Mouse (Mus musculus): ENCODE data around the gene Pde1c. TPM values are rescaled to one million over a fixed set of nuclear protein-coding genes. Genes with fewer than 3 reads are reported as not detected.
"Not testable (repeated sequence)": the region's sequence is repeated elsewhere in the genome, so short reads cannot be mapped to it uniquely, and the experiment has no call there.

Pde1c gene
- 6.7 and 7.2 TPM in 2 replicates for polyA plus RNA-seq (2014; fragmentation: Nextera tagmentation; extraction: Ambion mirVana)

DNA sequence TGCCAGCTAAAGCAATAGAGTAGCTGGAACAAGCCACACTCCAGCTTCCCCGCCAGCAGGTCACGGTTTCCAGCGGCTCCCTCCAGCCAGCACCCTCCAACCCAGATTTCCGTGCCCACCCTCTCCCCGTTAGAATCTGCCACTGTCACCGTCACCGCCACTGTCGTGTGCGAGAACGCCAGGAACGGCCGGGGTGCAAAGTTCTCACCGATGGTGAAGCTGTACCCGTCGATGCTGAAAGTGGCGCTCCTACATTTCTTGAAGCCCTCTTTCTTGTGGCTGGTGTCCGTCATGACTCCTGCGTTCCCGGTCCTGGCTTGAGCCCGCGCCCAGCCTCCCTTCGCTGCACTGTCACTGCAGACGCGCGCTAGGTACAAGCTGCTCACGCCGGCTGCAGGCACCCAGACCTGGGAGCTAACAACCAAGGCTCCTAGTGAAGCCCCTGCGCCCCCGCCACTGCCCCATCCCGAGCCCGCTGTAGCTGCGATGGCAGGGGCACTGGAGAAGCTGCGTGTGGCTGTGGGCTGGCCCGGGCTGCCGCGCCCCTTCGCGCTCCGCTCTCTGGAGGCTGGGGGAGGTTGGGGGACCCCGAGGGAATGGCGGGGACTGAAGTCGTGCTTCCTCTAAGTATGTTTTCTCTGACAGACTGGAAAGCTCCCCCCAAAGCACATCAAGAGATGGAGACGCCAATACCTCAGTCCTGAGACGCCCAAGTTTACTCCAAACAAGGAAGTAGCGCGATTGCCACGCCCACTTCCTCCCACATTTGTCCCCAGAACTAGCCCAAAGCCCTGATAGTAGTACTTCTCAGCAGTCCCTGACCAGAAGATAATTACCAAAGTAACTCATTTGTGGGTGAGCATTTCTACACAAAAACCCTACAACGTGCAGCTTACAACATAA lies at the start of gene Pde1c:
Pde1c (minus strand) TSS at position 634 of the 903 bp plus-strand sequence.
- peak within 1 kb of the TSS; percentile 75 for H3K9ac ChIP-seq (ENCODE audit: low read length)
- H3K9me3 ChIP-seq (replicated peaks; ENCODE audit: control insufficient read depth, low read length) = no peaks in the 10 kb centered on the region
- no peaks in the 10 kb centered on the region for H3K27me3 ChIP-seq (replicated peaks; ENCODE audit: control insufficient read depth, insufficient read depth, low read length)
- no peaks in the 10 kb centered on the region for H3K4me1 ChIP-seq (ENCODE audit: control insufficient read depth, insufficient read depth, low read length)
- H3K4me2 ChIP-seq (ENCODE audit: low read length) = peak within 1 kb of the TSS; percentile 96
- 1% methylated on average over 48 of the region's 48 CpGs for WGBS
- DNase-seq (ENCODE audit: low spot score) (peak; percentile 53), ATAC-seq (peak; percentile 86)
- no peak within 1 kb of the TSS for H3K27ac ChIP-seq (ENCODE audit: low read depth, low read length)
- H3K36me3 ChIP-seq (ENCODE audit: control insufficient read depth, insufficient read depth, low read length) = no peaks in the 10 kb centered on the region
- H3K4me3 ChIP-seq (ENCODE audit: low read depth, low read length) = peak within 1 kb of the TSS; percentile 73

DNA sequence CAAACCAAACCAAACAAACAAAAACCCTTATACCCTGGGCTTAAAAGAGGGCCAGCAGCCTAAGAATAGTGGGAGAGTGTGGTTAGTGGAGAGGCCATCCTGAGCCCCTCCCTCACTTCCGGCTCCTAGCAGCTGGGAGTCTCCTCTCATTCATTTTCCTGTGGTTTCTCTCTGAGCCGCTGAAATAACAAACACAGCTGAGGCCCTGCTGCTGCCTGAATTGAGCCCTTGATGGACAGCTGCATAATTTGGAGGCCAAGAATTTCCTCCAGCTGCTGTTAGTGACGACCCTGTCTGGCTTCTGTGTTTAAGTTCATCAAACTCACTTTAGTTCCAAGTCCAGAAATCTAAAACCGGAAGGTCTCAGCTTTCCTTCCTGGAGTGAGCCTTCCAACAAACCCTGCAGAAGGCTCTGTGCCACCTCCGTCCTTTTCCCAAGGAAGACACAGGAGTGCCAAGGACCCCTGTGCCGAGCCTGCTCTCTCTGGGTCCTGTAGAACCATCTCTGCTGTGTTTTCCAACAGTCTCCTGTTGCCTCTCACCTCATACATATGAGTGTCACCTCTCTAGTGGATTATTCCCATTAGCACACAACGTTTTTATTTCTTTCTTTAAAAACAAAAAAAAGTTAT lies 48.2 kb upstream of the Pde1c start:
- Histone ChIP-seq H3K27ac (ENCODE audit: low read depth, low read length) (no peak overlapping the region), H3K4me3 (ENCODE audit: low read depth, low read length) (no peak overlapping the region), H3K36me3 (ENCODE audit: control insufficient read depth, insufficient read depth, low read length) (no peaks in the 10 kb centered on the region), H3K4me2 (ENCODE audit: low read length) (no peak overlapping the region), H3K27me3 (replicated peaks; ENCODE audit: control insufficient read depth, insufficient read depth, low read length) (no peaks in the 10 kb centered on the region), H3K9me3 (replicated peaks; ENCODE audit: control insufficient read depth, low read length) (no peaks in the 10 kb centered on the region), H3K4me1 (ENCODE audit: control insufficient read depth, insufficient read depth, low read length) (peaks cover 9% of the 10 kb centered on the region; the same call in 1 of the 2 replicates), H3K9ac (ENCODE audit: low read length) (no peak overlapping the region)
- WGBS = 30% methylated on average over 7 of the region's 7 CpGs
- ATAC-seq (peak; percentile 89), DNase-seq (ENCODE audit: low spot score) (peak; percentile 68)

- 72% methylated on average over 9 of the region's 10 CpGs for WGBS
- no peak overlapping the region for H3K27ac ChIP-seq (ENCODE audit: low read depth, low read length)
Observed at GRCm38 (mm10) chr6:56616228-56616981, 47.5 kb upstream of the Pde1c start.

GRCm38 (mm10) chr6:56609529-56609928 lies 40.6 kb upstream of the Pde1c start:
- not testable (repeated sequence) for H3K4me2 ChIP-seq (ENCODE audit: low read length); DNase-seq (ENCODE audit: low spot score); H3K4me1 ChIP-seq (ENCODE audit: control insufficient read depth, insufficient read depth, low read length)

More at GRCm38 (mm10) chr6:56616228-56616981, 47.5 kb upstream of the Pde1c start:
- no peak overlapping the region for H3K4me2 ChIP-seq (ENCODE audit: low read length)
- peaks cover 9% of the 10 kb centered on the region; the same call in 1 of the 2 replicates for H3K4me1 ChIP-seq (ENCODE audit: control insufficient read depth, insufficient read depth, low read length)
- no peak overlapping the region for H3K9ac ChIP-seq (ENCODE audit: low read length)
- H3K36me3 ChIP-seq (ENCODE audit: control insufficient read depth, insufficient read depth, low read length) = no peaks in the 10 kb centered on the region
- ATAC-seq (peak; percentile 28), DNase-seq (ENCODE audit: low spot score) (no peak)
- no peaks in the 10 kb centered on the region for H3K27me3 ChIP-seq (replicated peaks; ENCODE audit: control insufficient read depth, insufficient read depth, low read length)
- no peak overlapping the region for H3K4me3 ChIP-seq (ENCODE audit: low read depth, low read length)
- H3K9me3 ChIP-seq (replicated peaks; ENCODE audit: control insufficient read depth, low read length) = no peaks in the 10 kb centered on the region

DNA sequence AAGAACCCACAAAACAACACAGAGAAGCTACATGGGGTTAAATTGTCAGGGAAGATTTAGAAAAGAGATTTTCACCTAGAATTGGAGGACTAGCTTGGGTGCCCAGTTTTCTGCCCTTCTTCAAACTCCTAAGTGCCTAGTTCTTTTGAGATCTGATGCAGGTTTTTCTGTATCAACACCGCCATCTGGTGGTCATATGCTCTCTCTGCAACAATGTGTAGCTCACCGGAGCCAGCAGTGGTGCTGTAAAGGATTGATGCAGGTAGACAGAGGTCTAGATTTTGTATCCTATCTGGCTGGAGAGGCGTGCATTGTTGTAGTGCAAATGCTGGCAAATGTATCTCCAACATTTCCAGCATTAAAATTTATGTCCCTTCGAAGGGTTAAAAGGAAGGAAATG lies 39.4 kb upstream of the Pde1c start:
- Histone ChIP-seq H3K4me1 (ENCODE audit: control insufficient read depth, insufficient read depth, low read length) (no peaks in the 10 kb centered on the region), H3K27me3 (replicated peaks; ENCODE audit: control insufficient read depth, insufficient read depth, low read length) (no peaks in the 10 kb centered on the region), H3K9me3 (replicated peaks; ENCODE audit: control insufficient read depth, low read length) (no peaks in the 10 kb centered on the region), H3K4me3 (ENCODE audit: low read depth, low read length) (no peak overlapping the region), H3K9ac (ENCODE audit: low read length) (no peak overlapping the region), H3K36me3 (ENCODE audit: control insufficient read depth, insufficient read depth, low read length) (no peaks in the 10 kb centered on the region), H3K4me2 (ENCODE audit: low read length) (no peak overlapping the region), H3K27ac (ENCODE audit: low read depth, low read length) (no peak overlapping the region)
- 6% methylated on average over 4 of the region's 4 CpGs for WGBS
- ATAC-seq = peak; percentile 81
- peak; percentile 87 for DNase-seq (ENCODE audit: low spot score)

More at GRCm38 (mm10) chr6:56609529-56609928, 40.6 kb upstream of the Pde1c start:
- not testable (repeated sequence) for H3K27ac ChIP-seq (ENCODE audit: low read depth, low read length); H3K9me3 ChIP-seq (replicated peaks; ENCODE audit: control insufficient read depth, low read length); H3K4me3 ChIP-seq (ENCODE audit: low read depth, low read length); H3K9ac ChIP-seq (ENCODE audit: low read length); H3K27me3 ChIP-seq (replicated peaks; ENCODE audit: control insufficient read depth, insufficient read depth, low read length); ATAC-seq; H3K36me3 ChIP-seq (ENCODE audit: control insufficient read depth, insufficient read depth, low read length)
- WGBS = 67% methylated on average over 1 of the region's 1 CpGs

- Histone ChIP-seq H3K9me3 (replicated peaks; ENCODE audit: control insufficient read depth, low read length) (no peaks in the 10 kb centered on the region), H3K4me3 (ENCODE audit: low read depth, low read length) (no peak overlapping the region), H3K4me1 (ENCODE audit: control insufficient read depth, insufficient read depth, low read length) (no peaks in the 10 kb centered on the region), H3K27ac (ENCODE audit: low read depth, low read length) (no peak overlapping the region), H3K36me3 (ENCODE audit: control insufficient read depth, insufficient read depth, low read length) (no peaks in the 10 kb centered on the region), H3K4me2 (ENCODE audit: low read length) (no peak overlapping the region), H3K9ac (ENCODE audit: low read length) (no peak overlapping the region), H3K27me3 (replicated peaks; ENCODE audit: control insufficient read depth, insufficient read depth, low read length) (no peaks in the 10 kb centered on the region)
- DNase-seq (ENCODE audit: low spot score) (no peak), ATAC-seq (no peak)
- 95% methylated on average over 1 of the region's 1 CpGs for WGBS
Observed at GRCm38 (mm10) chr6:56579568-56579967, 10.7 kb upstream of the Pde1c start.

DNA sequence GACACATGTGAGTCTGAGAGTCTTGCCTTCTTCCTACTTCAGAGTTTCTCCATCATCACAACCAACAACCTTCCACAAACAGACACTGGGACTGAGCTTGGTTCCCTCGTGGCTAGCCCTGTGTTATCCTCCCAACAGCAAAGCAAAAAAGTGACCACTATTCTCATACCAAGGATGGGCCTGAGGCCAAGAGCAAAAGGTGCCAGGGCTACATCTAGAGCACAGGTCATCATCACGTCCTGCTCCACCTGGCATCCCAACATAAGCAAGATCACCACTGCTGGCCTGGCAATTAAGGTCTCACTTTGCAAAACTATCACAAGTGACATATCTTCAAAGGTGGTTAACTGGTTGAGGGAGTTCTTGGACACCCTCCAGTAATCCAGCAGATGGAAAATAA lies 8.0 kb downstream of the Pde1c start:
- Histone ChIP-seq H3K4me3 (ENCODE audit: low read depth, low read length) (no peak overlapping the region), H3K4me1 (ENCODE audit: control insufficient read depth, insufficient read depth, low read length) (no peaks in the 10 kb centered on the region), H3K9me3 (replicated peaks; ENCODE audit: control insufficient read depth, low read length) (no peaks in the 10 kb centered on the region), H3K36me3 (ENCODE audit: control insufficient read depth, insufficient read depth, low read length) (no peaks in the 10 kb centered on the region), H3K4me2 (ENCODE audit: low read length) (no peak overlapping the region), H3K27ac (ENCODE audit: low read depth, low read length) (no peak overlapping the region), H3K27me3 (replicated peaks; ENCODE audit: control insufficient read depth, insufficient read depth, low read length) (no peaks in the 10 kb centered on the region), H3K9ac (ENCODE audit: low read length) (no peak overlapping the region)
- no peak for ATAC-seq
- no peak for DNase-seq (ENCODE audit: low spot score)
- WGBS = 74% methylated on average over 2 of the region's 2 CpGs

- 57% methylated on average over 2 of the region's 2 CpGs for WGBS
Observed at GRCm38 (mm10) chr6:56560474-56560888, 8.4 kb downstream of the Pde1c start.

More at GRCm38 (mm10) chr6:56560474-56560888, 8.4 kb downstream of the Pde1c start:
- Histone ChIP-seq H3K4me2 (ENCODE audit: low read length) (no peak overlapping the region), H3K27ac (ENCODE audit: low read depth, low read length) (no peak overlapping the region), H3K9ac (ENCODE audit: low read length) (no peak overlapping the region), H3K4me3 (ENCODE audit: low read depth, low read length) (no peak overlapping the region), H3K36me3 (ENCODE audit: control insufficient read depth, insufficient read depth, low read length) (no peaks in the 10 kb centered on the region), H3K27me3 (replicated peaks; ENCODE audit: control insufficient read depth, insufficient read depth, low read length) (no peaks in the 10 kb centered on the region), H3K4me1 (ENCODE audit: control insufficient read depth, insufficient read depth, low read length) (no peaks in the 10 kb centered on the region), H3K9me3 (replicated peaks; ENCODE audit: control insufficient read depth, low read length) (no peaks in the 10 kb centered on the region)
- DNase-seq (ENCODE audit: low spot score) = peak; percentile 63
- peak; percentile 67; the same call in 1 of the 2 replicates for ATAC-seq

Measured in forebrain, embryonic 14.5 days (tissue).